Mouse (Mus musculus) kidney, adult 11 months (tissue): ENCODE results near the gene Des.

ENCODE experiments used
- DNase-seq: peaks from one replicate; pipeline ENCODE4 v3.0.0; 2022

Gene Des

GRCm38 (mm10) chr1:75360112-75361031 is at the start of gene Des:
Des (plus strand) TSS chr1:75360329.
- DNase-seq = no peak

DNA sequence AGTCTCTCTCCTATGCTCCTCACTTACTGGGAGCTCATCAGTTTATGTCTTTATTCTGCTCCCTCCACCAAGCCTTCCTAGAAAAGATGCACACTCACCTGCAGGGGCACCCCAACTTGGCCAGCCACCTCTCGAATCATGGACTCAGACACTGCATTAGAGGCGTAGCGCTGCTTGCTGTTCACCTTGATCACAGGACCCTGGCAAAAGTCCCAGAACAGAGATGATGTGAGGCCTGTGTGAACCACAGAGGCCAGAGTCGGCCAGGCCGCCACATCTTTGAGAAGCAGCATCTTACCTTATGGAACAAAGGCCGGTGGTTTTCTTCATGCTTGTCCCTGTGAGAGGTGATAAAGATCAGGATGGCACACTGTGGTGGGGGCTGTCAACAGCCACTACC is 48.4 kb upstream of the Des start:
- DNase-seq = no peak

- peak; percentile 22 for DNase-seq
Measured at GRCm38 (mm10) chr1:75315011-75315410, 45.1 kb upstream of the Des start.

DNA sequence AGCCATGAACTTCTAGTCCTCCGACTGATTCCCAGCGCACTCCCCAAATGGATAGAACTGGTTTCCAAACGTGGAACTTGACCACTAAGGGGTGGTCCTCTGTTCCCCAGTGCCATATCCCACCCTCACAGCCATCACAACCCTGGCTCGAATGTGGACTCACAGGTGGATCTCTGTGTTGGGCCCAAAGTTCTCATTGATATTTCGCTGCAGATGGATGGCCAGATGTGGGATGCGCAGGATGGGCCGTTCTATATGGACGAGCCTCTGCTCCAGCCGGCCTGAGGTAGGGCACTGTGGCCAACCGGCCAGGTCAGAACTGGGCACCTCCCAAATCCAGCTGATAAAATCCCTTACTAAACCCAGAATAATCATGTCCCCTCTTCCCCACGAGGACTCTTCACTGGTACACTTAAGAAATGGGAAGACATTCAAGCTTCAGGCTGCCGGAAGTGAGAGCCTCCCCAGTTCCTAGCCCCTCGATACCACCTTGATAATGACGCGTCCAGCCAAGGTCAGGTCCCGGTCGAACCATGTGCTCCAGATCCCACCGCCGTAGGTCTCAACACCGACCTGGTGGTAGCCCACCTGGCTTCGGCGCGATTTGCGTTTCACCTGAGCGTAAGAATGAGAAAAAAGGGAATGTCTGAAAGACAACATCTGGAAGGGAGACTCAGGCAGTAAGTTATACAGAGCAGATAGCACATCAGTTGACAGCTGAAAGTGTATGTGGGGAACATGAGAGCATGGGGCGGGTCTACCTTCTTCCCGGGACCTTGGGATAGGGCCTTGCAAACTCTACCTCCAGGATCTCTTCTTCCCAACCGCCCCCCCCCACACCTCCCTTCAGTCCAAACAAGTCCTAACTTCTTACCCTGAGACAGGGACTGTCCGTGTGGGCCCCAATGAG is 44.4 kb upstream of the Des start:
- DNase-seq = peak; percentile 31

GRCm38 (mm10) chr1:75316861-75317240 is 43.3 kb upstream of the Des start:
- DNase-seq = peak; percentile 93

DNA sequence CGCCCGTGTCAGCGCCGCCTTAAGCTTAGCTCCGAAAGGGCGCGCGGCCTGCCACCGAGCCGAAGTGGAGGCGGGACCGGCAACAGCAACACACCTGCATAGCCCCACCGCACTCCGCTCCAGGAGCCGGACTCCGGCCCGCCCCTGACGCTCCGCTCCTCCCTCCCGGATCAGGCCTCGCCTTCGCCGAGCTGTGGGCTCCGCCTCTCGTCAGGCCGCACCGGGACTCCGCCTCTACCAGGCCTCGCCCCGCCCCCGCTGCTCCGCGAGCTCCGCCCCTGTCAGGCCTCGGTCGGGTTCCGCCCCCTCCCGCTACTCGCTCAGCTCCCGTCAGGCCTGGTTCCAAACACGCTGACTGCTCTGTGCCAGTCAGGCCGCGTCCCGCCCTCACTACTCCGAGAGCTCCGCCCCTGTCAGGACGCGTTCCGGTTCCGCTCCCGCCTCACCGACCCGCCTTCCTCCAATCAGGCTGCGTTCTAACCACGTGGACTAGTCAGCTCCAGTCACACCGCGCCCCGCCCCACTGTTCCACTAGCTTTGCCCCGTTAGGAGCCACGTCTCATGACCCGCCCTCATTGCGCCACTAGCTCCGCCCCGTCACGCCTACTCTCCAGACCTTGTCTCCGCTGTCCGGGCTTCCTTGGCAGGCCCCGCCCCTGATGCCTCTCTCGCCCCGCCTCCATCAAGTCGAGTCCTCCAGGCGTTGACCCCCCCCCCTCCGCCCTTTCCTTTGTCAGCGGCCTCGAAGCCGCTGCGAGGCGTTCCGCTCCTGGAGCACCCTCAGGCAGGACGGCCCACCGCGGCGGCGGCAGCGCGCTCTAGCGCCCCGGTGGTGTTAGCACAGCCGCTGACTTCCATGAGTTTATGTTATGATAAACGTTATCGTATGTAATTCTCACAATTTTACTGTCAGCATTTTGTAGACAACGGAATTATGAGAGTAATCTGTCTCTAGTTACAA is 42.6 kb upstream of the Des start, which contains the start of gene Dnpep:
Dnpep (minus strand) TSS at position 750 of the 961 bp plus-strand sequence.
- DNase-seq = peak; percentile 100

DNA sequence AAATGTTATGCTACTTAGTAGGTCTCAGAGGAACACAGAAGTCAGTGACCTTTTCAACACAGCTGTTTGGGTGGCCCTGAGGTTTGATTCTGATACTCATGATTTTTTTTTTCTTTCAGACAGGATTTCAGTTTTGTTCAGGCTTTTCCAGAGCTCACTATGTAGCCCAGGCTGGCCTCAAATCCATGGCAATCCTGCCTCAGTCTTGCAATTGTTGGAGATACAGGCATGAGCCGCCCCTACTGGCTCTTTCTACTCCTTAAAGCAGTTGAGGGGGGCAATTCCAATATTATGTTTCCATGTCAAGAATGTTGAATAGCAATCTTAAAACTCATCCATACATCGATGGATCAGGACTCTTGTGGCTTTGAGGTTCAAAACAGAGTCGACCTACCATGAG is 41.8 kb upstream of the Des start:
- no peak for DNase-seq

DNA sequence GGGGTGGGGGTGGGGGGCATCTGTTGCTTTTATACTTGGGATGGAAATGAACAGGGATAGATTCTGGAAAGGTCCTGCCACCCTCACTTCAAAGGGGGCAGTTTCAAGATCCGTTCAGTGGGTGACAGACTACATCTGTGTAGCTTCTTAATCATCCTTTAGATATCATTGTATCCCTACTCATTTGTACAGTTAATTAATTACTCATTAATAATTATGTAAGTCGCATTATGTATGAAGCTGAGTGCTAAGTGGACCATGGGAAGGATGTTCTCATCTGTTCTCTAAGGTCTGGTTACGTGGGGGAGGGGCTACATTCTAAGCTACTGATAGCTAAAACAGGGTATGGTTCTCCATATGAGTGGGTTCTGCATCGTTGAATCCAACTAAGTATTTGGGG is 41.4 kb upstream of the Des start:
- no peak for DNase-seq

- no peak for DNase-seq
Measured at GRCm38 (mm10) chr1:75319166-75319565, 41.0 kb upstream of the Des start.

- no peak for DNase-seq
Measured at GRCm38 (mm10) chr1:75327461-75327860, 32.7 kb upstream of the Des start.

DNA sequence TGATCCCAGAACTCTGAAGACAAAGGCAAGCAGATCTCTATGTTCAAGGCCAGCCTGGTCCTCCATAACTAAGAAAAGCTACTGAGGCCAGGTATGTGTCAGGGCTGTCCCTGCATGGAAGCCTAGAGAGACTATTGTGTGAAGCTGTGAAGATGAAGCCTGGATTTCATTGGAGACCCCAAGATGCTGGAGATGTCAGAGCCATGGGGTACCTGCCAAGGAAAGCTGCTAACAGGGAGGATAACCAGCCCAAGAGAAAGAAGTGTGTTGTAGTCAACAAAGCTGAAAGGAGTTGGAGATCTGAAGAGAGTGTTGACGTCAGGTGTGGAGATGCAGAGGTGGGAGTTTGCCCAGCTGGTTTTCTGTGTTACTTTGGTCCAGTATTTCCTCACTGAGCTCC is 28.9 kb upstream of the Des start:
- no peak for DNase-seq

- no peak for DNase-seq
Measured at GRCm38 (mm10) chr1:75336461-75336860, 23.7 kb upstream of the Des start.

DNA sequence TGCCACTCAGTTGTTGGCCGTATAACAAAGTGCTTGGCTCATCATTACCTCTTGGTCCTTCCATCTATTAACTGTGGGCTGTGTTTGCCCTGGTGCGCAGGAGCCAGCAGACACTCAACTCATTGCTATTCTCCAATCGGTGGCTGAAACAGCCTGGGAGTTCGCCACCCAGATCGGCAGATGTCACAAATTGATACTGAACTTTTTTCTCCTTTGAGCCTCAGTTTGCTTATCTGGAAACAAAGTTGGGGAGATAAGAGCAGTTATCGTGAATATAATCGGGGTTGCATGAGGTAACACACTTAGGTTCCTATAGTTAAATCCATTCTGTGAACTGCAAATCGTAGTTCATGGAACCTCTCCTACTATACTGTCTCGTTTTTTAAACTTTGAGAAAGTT is 23.0 kb upstream of the Des start:
- DNase-seq = no peak

DNA sequence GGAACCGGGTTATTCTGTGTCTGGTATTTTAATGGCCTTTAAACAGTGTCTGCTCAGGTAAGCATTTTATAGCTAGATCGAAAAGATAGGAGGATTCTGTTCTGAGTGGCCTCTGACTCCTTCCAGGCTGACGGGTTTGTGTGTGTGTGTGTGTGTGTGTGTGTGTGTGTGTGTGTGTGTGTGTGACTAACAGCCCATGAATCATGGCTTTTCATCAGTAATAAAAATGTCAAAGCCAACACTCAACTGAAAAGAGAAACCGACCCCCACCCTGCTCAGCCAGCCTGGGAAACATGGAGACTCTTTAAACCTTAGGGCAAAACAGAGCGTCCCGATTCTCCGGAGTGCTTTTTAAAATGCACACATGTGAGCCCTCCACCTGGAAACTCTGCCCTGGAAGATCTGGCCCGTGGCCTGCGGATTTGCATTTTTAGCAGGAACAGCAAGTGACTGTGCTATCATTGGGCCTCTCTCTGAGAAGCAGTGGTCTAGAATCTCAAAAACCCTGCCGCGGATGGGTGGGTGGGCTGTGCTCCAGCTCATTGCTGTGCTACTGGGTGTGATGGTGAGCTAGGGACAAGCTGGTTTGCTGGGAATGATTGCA is 21.9 kb upstream of the Des start:
- no peak for DNase-seq

DNA sequence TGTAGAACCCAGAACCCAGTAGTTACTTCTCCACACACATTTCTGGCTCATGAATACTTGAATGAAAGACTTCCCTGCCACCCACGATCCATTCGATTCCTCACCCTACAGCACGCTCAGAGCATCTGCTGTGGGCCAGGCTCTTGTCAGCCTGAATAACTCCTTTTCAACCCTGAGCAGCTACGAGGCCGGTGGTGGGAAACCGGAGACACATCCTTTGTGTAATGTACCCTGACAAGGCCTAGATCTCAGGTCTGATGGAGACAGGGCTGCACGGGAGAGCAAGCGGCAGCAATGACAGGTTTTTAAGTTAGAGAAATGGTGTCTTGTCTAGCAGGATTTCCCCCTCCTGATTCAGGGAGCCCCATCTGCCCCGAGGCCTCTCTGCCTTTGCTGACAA is 20.8 kb upstream of the Des start:
- DNase-seq = no peak

DNA sequence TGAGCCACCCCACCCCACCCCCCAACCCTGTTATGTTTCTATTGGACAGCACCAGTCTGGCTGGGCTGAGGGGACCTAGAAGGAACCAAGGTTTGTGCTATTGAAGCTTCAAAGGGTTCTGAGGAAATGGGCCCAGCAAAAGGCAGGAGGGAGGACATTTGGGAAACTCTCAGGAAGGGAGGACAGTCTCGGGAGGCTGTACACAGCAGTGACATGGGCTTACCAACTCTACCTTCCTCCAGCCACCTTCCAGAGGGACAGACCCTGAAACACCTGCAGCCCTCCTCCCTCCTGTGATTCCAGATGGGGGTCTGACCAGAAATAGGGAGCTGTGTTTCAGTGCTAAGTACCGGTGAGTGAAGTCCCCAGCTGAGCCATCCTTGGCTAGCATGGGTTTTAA is 19.6 kb upstream of the Des start:
- DNase-seq = no peak

DNA sequence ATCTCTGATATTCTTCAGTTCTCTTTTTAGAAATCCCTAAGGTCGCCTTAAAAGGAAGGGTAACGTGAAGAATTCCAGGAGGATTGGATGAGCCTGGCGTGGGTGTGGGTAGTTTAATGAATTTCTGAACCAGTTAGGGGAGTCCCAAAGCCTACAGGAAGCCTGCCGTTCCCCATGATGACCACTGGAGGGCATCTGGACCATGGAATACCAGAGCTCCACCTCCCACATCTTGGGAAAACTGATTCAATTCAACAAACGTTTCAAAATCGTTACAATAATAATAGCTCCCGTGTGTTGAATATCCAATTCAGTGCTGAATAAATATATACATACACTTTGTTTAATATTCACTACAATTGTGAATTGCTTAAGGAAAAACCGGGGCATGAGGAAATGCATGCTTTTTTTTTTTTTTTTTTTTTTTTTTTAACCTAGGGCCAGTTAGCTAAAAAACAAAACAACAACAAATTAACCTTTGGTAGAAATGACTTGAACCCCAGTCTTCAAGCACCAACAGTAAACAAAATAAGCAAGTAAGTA is 17.2 kb upstream of the Des start:
- DNase-seq = peak; percentile 55

- peak; percentile 27 for DNase-seq
Measured at GRCm38 (mm10) chr1:75344291-75345035, 15.7 kb upstream of the Des start.

DNA sequence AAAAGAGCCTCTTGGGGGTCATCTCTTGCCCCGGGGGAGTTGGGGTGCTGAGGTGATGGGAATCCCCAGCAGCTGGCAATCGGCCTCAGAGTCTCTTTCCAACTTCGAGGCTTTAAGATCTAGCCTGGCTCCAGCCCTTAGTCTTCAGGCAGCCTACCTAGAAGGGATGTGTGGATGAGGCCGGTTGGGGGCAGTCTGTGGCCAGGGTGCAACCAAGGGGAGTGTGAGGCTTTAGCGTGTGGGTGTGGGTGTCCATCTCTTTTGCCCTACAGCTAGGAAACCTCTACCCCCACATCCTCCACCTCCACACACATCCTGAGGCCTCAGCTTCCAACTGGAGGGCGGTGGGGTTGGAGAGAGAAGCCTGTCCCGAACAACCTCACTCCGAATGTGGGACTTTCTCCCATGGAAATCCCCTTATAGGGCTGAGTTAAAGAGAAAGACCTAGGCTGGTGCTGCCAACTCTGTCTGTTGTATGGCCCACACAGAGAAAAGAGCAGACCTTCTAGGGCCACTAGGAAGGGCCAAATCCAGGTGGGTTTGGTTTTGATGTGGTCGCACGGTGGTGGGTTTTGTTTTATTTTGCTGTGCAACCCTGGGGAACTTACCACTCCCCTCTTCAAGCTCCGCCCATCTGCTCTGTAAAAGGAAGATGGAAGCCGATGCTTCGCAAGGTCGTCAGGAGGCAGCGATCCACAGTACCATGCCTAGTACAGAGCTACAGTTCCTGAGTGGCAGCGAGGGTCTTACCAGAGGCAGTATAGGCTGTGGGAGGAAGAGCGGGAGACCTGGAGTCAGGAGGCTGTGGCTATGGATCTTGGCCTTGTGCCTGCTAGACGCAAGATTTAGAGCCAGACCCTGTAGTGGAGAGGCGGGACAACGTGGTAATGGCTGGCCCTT is 14.8 kb upstream of the Des start:
- no peak for DNase-seq

DNA sequence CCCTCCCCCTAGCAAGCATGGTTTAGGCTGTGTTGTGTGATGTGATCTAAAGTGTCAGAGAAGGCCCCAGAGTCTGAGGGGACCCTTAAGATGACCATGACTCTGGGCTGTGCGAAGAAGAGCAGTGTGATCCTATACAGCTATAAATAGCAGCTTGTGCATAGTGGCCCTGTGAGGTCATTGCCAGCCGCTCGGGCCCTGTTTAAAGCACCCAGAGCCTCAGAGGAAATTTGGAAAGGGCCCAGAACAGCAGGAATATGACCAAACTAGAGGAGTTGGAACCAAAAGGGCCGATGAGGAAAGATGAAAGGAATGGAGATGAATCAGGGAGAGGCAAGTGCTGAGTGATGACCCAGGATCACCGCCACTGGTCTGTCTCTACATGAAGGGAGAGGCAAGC is 12.8 kb upstream of the Des start:
- DNase-seq = no peak
